Mouse (Mus musculus) thymus, postnatal 25 days (tissue): ENCODE results near the gene Tnfrsf8.
"Not testable (repeated sequence)": the region's sequence is repeated elsewhere in the genome, so short reads cannot be mapped to it uniquely, and the experiment has no call there.

Experiments used
- DNase-seq: peaks from one replicate; pipeline ENCODE4 v3.0.0; 2022

The Tnfrsf8 gene

DNA sequence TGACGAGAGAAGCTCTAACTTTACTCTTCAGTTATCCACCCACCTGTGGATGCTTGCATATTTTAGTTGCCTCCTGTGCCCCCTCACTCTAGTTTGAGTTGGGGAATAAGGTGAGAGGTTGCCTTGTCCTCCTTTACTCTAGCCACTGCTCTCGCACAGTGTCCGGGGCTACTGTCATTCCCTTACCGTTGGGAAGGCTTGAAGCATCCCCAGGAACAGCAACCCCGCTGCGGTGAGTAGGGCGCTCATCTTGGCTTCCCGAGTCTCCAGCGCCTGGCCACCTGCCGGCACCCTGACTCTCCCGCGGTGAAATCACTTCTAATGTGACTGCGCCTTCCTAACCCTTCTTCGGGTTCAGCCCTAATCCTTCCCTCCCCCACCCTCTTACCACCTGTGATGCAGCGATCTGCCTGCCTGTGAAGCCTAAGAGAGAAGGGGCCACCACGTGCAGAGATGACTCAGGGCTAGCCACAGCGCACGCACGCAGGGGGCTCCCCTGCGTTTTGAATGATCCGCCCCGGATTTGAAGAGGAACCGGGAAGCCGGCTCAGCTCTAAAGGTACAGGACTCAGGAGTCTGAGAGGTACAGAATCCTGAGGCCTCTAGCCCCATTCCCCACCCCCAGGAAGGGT, at the start of gene Tnfrsf8:
TSS of gene Tnfrsf8 (minus strand) at position 329 of the 632 bp plus-strand sequence.
- DNase-seq = peak; percentile 76

GRCm38 (mm10) chr4:145361635-145362034, 46.7 kb upstream of the Tnfrsf8 start:
- DNase-seq = not testable (repeated sequence)

GRCm38 (mm10) chr4:145361065-145361464, 46.1 kb upstream of the Tnfrsf8 start:
- DNase-seq = peak; percentile 61

DNA sequence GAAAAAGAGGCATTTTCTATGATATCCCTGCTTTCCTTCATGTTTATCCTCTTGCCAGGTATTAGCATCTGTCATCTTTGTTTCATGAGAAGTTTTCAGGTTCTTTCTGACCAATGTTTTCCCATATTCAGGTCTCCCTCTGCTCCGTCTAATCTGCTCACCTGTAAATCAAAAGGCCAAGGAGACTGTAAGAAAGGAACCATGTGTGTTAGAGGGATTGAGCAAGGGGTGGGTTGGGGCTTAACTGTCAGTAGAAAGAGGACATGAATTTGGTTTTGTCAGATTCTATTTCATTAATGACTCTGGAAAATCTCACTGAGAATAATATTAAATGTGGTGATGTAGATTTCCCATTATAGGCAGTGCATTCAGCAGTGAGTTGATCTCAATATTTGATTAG, 45.6 kb upstream of the Tnfrsf8 start:
- no peak for DNase-seq

GRCm38 (mm10) chr4:145356234-145356633, 41.3 kb upstream of the Tnfrsf8 start:
- no peak for DNase-seq

DNA sequence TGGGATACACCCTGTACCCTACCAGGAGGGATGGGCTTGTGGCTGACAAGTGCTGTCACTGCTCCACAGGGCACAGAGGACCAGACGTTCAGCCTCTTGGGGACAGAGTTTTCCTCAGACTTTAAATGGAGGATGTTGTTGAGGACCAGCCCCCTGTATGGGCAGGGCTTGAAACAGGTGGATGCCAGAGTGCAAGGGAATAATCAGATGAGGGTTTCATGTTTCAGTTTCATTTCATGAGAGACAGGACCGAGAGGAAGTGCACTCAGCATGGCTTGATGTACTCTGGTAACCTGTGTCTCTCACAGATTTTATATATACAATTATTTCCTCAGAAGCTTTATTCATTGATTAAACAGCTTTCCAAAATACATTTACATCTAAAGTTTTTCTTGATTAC, 38.9 kb upstream of the Tnfrsf8 start:
- DNase-seq = no peak

DNA sequence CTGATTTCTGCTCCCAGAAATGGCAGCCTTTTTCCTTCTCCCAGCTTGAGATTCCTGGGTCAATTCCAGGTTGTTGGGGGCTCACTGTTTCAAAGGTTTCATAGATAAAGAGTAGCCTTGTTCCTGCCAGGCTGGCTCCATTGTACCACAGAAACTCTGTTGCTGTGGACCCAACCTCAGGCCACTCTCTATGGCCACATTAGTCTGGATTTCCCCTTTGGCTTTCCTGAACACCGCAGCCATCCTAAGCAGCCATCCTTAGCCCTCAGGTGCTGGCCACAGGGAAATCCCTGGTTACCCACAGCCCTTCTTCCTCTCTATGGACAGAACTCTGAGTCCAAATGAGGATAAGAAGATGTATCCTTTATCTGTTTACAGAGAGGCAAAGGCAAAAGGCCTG, 30.0 kb upstream of the Tnfrsf8 start:
- no peak for DNase-seq

GRCm38 (mm10) chr4:145341879-145342809, 27.2 kb upstream of the Tnfrsf8 start:
- peak; percentile 76 for DNase-seq

DNA sequence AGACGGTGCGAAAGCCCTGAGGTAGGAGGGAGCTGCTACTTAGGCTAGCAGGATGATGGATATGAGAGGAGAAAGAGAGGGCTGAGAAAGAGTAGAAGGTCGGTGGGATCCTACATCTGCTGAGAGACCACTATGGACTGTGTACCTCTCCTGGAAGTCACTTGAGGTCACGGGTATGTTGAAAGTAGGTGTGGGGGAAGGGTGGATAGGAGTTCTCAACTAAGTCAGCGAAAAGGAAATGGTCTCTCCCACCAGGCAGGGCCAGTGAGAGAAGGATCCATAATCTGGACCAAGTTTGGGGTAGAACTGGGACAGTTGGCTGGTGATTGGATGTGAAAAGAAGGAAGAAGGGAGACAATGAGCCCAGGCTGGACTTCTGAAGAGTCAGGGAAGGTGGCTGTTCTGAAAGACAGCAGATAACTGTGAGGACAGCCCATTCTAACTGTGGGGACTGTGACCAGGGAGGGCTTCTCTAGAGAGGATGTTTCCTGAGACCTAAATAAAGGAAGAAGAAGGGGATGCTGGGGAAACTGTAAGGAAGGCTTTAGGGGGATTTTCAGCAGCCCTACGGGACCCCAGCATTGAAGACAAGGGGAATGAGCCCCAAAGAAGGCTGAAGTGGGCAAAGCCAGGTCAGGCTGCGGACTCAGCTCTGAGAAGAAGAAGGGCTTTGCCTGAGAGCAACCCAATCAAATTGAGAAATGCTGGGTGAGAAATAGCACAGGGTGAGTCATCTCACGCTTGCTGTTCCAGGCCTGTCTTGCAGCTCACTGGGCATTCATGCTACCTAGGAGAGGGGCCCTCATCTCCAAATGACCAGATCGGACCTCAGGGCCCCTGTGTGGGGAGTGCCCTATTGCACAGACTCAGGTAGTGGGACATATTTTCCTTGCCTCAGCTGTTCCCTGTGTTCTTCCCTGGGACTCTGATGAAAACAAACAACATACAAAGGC, 23.2 kb upstream of the Tnfrsf8 start:
- no peak for DNase-seq

- no peak for DNase-seq
Observed at GRCm38 (mm10) chr4:145336587-145336986, 21.6 kb upstream of the Tnfrsf8 start.

DNA sequence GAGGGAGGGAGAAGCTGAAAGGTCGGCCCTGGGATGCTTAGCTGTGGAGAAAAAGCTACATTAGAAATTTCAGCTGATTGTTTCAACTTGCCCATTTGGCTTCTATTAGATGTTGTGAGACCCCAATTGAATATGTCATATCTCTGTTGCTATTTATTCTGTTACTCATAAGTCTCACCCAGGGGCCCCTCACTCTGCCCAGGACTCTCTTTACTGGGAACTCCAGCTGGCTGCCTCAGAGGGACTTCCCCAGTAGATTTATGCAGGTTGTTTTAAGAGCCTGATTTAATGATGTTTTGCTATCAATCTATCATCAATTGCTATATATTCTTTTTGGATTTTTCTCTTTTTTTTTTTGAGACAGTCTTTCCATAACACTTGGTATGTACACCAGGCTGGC, 21.1 kb upstream of the Tnfrsf8 start:
- DNase-seq = no peak

DNA sequence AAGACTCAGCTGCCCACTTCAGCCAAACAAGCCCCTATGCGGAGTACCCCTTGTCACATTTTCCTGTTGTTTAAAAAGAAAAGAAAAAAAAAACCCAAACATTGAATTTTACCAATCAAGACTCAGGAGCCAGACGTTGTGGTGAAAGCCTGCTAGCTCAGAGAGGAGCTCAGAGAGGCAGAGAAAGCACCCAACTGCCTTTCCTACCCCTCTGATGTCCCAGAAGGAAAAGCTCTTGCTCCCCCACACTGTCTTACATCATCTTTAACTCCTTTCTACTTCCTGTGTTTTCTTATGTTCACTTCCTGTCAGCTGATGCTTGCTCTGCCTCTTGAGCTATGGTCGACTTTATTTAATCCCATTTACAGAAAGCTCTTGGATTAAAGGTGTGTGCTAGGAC, 8.7 kb upstream of the Tnfrsf8 start:
- DNase-seq = no peak

- no peak for DNase-seq
Observed at GRCm38 (mm10) chr4:145322995-145323627, 8.1 kb upstream of the Tnfrsf8 start.

- no peak for DNase-seq
Observed at GRCm38 (mm10) chr4:145322211-145322610, 7.2 kb upstream of the Tnfrsf8 start.

DNA sequence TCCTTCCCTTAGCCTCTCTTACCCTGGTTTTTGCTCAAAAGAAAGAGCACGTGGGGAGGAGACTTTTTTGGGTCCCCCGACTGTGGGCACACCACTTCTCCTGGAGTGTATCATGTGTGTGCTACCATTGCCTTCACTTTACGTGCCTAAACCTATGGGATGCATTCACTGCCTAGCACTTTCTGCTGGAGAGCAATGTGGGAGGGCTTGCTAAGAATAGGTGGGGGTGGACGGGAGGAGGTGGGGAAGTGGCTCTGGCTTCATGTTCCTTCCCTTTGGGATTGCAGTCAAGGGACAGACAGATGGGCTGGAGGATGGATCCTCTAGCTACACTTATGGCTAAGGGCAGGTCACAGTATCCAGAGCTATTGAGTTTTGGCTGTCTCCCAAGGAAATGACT, 5.7 kb upstream of the Tnfrsf8 start:
- no peak for DNase-seq

DNA sequence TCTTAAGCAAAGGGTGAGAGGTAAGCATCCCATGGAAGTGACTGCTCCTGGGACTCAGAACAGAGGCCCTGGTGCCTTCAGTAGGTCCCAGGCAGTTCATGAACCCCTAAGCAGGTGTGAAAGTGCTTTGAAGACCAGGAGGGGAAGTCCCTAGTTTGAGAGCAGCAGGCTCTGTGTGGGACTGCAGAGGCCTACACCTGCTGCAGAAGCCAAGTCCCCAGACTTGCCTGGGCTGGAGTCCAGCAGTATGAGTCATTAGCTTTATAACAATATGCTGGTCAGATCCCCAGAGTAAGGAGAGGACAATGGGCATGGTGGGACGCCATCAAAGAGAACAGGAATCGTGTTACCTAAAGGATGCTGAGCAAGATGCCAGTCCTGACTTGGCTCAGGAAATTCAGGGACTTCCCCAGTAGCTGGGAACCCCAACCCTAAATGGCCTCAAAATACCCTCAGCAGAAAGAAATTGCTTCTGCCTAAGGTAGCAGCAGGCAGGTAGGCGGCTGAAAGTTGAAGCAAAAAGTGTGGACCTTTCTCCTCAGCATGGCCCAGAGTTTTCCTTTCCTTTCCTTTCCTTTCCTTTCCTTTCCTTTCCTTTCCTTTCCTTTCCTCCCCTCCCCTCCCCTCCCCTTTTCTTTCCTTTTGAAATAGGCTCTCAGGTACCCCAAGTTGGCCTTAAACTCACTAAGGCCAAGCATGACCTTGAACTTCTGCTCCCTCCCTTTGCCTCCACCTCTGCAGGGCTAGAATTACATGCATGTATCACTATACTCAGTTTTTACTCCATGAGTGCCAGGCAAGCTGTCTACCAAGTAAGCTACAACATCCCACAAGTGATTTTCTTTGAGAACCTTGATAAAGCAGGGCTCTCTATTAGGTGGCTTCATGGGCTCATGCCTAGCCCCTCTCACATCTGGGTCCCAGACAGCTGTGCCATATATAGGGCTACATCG, 4.6 kb upstream of the Tnfrsf8 start:
- peak; percentile 68 for DNase-seq

GRCm38 (mm10) chr4:145316708-145317107, 1.7 kb upstream of the Tnfrsf8 start:
- DNase-seq = no peak

GRCm38 (mm10) chr4:145313966-145314365, 998 bp downstream of the Tnfrsf8 start:
- no peak for DNase-seq

DNA sequence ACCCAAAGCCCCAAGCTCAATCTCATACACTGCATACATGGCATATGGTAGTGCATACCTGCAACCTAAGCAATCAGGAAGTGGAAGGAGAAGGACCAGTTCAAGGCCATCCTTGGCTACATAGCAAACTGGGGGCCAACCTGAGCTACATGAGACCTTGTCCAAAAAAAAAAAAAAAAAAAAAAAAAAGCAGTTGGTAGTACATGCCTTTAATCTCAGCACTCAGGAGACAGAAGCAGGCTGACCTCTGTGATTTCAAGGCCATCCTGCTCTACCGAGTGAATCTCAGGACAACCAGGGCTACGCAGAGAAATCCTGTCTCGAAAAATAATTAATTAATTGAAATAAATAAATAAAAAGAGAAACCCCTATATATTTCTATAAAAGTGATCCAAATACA, 1.7 kb downstream of the Tnfrsf8 start:
- no peak for DNase-seq

GRCm38 (mm10) chr4:145312530-145312929, 2.4 kb downstream of the Tnfrsf8 start:
- peak; percentile 83 for DNase-seq

GRCm38 (mm10) chr4:145310859-145311258, 4.1 kb downstream of the Tnfrsf8 start:
- DNase-seq = no peak
